Comparison of ENCODE assay signal across 9 mouse cellular contexts in the genomic region with DNA sequence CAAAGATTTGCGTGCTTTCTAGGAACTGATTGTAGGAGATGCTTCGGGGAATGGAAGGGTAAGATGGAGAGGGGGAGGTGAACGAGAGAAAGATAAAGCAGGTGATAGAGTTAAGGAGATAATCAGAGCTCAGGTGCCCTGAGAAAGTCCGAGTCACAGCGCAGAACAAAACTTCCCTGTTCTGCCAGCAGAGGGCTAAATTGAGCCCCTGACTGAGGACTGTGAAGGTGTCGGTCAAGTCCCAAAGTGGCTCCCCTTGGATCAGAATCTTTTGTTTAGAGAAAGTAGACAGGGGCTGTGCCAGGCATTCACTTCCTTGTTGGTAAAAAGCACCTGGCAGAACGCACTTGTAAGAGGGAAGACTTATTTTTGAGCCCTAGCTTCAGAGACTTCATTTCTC. TPM values are rescaled to one million over a fixed set of nuclear protein-coding genes. Genes with fewer than 3 reads are reported as not detected.
DNase-seq lines count a peak whose midpoint lies in the region; ATAC-seq and TF ChIP-seq lines count a peak whose summit lies in the region.
"Had no signal": no experiment of that assay in that cellular context is flagged by ENCODE, and none has a peak within 500 bp of the region (broad histone marks: within the 10 kb centered on the region; RNA-seq: fewer than 3 reads in every experiment).

No protein-coding gene starts in this region.

- H3K4me2 ChIP-seq in midbrain, embryonic 15.5 days, result no peak overlapping the region
- H3K4me2 ChIP-seq in heart, embryonic 12.5 days, result no peak overlapping the region
- H3K4me2 ChIP-seq: hindbrain, embryonic 15.5 days had no signal

- 25% methylated on average over 7 of the region's 7 CpGs for WGBS in midbrain, embryonic 10.5 days
- 30% methylated on average over 7 of the region's 7 CpGs for WGBS in midbrain, embryonic 15.5 days
- 23% methylated on average over 7 of the region's 7 CpGs for WGBS in heart, embryonic 12.5 days

- intact Hi-C loops in gastrocnemius, adult 2 months (cut with DNase I), result no loop called here

- ATAC-seq in midbrain, embryonic 15.5 days (replicated peaks), result no peak
- no peak for ATAC-seq in heart, embryonic 12.5 days (ENCODE audit: insufficient number of reproducible peaks, low FRiP score)

- no peaks in the 10 kb centered on the region for H3K9me3 ChIP-seq in midbrain, embryonic 10.5 days (replicated peaks)
- no peaks in the 10 kb centered on the region for H3K9me3 ChIP-seq in midbrain, embryonic 15.5 days
- H3K9me3 ChIP-seq in heart, embryonic 12.5 days (replicated peaks), result no peaks in the 10 kb centered on the region
- H3K9me3 ChIP-seq: hindbrain, embryonic 15.5 days had no signal

- no peak for TF ChIP-seq POLR2A in cortical plate, adult 2 months (IDR thresholded peaks at IDR 0.05; ENCODE audit: extremely low read depth, insufficient read depth, low read length)

- H3K36me3 ChIP-seq in midbrain, embryonic 10.5 days, result no peaks in the 10 kb centered on the region
- H3K36me3 ChIP-seq in midbrain, embryonic 15.5 days (replicated peaks), result no peaks in the 10 kb centered on the region
- H3K36me3 ChIP-seq in heart, embryonic 12.5 days, result no peaks in the 10 kb centered on the region
- H3K36me3 ChIP-seq: hindbrain, embryonic 15.5 days had no signal

- TF ChIP-seq CTCF in gastrocnemius, adult 2 months (IDR thresholded peaks at IDR 0.05), result peak; percentile 33
- TF ChIP-seq CTCF in cortical plate, adult 2 months (IDR thresholded peaks at IDR 0.05; ENCODE audit: extremely low read depth, insufficient read depth, low read length), result peak; percentile 55

- H3K27ac ChIP-seq in gastrocnemius, adult 2 months, result no peak overlapping the region
- no peak overlapping the region for H3K27ac ChIP-seq in midbrain, embryonic 10.5 days (replicated peaks)
- H3K27ac ChIP-seq in midbrain, embryonic 15.5 days, result no peak overlapping the region
- no peak overlapping the region for H3K27ac ChIP-seq in cortical plate, adult 2 months (ENCODE audit: insufficient read depth, low read length)
- no peak overlapping the region for H3K27ac ChIP-seq in heart, embryonic 12.5 days (ENCODE audit: poor library complexity, severe bottlenecking)
- H3K27ac ChIP-seq: hindbrain, embryonic 15.5 days had no signal

- H3K27me3 ChIP-seq in midbrain, embryonic 10.5 days (ENCODE audit: low read depth, poor library complexity, severe bottlenecking), result peaks cover 54% of the 10 kb centered on the region
- peaks cover 11% of the 10 kb centered on the region; the same call in 1 of the 2 replicates for H3K27me3 ChIP-seq in midbrain, embryonic 15.5 days (replicated peaks)
- peaks cover 16% of the 10 kb centered on the region for H3K27me3 ChIP-seq in heart, embryonic 12.5 days (replicated peaks)

- no peak overlapping the region for H3K9ac ChIP-seq in midbrain, embryonic 15.5 days
- H3K9ac ChIP-seq in heart, embryonic 12.5 days, result no peak overlapping the region
- H3K9ac ChIP-seq: hindbrain, embryonic 15.5 days had no signal

- DNase-seq in gastrocnemius, adult 2 months, result no peak
- DNase-seq in gastrocnemius, postnatal 4 days (ENCODE audit: low spot score in 2 of 2), result no peak
- DNase-seq in midbrain, embryonic 10.5 days (ENCODE audit: low spot score), result peak; percentile 40
- peak; percentile 13 for DNase-seq in retina, adult 2 months (ENCODE audit: low read depth, low spot score)
- DNase-seq in T-cell, adult 2 months (ENCODE audit: low spot score), result no peak

- no peak overlapping the region for H3K4me3 ChIP-seq in gastrocnemius, adult 2 months
- no peak overlapping the region for H3K4me3 ChIP-seq in midbrain, embryonic 10.5 days
- H3K4me3 ChIP-seq in midbrain, embryonic 15.5 days, result no peak overlapping the region
- H3K4me3 ChIP-seq in cortical plate, adult 2 months (ENCODE audit: insufficient read depth, low read length), result no peak overlapping the region
- H3K4me3 ChIP-seq in heart, embryonic 12.5 days, result no peak overlapping the region
- H3K4me3 ChIP-seq: hindbrain, embryonic 15.5 days had no signal

- H3K4me1 ChIP-seq in midbrain, embryonic 10.5 days, result peaks cover 21% of the 10 kb centered on the region
- H3K4me1 ChIP-seq in midbrain, embryonic 15.5 days, result 0 out of 2 replicates have a peak, but pooled peaks cover 6% of the 10 kb centered on the region
- H3K4me1 ChIP-seq in cortical plate, adult 2 months (ENCODE audit: control insufficient read depth, insufficient read depth, low read length), result no peaks in the 10 kb centered on the region
- no peaks in the 10 kb centered on the region for H3K4me1 ChIP-seq in heart, embryonic 12.5 days (replicated peaks)

RNA-seq across cellular contexts. Expression of gene Prokr2, which starts 4.3 kb away (rescaled TPM):
- total RNA-seq in gastrocnemius, adult 2 months (2021), result not detected
- not detected for total RNA-seq in gastrocnemius, postnatal 4 days (2021)
- 0.56 and 1.0 TPM in 2 replicates for polyA plus RNA-seq in midbrain, embryonic 10.5 days (2016; fragmentation: Nextera tagmentation; extraction: Ambion mirVana)
- 6.3 and 6.9 TPM in 2 replicates for polyA plus RNA-seq in midbrain, embryonic 15.5 days (2015; fragmentation: Nextera tagmentation; extraction: Ambion mirVana)
- polyA plus RNA-seq in cortical plate, adult 2 months (2012; rRNA removed), result 0.44 and 0.52 TPM in 2 replicates
- polyA plus RNA-seq in heart, embryonic 12.5 days (2016; fragmentation: Nextera tagmentation; extraction: Ambion mirVana), result 1.5 and 2.0 TPM in 2 replicates

Comparison
In these comparisons a context has a peak if more than half of its experiments do, and no peak if none do; other contexts are left out.
1. DNase-seq: peak in midbrain, embryonic 10.5 days (single experiment) and retina, adult 2 months (single experiment); none in gastrocnemius, adult 2 months (single experiment), gastrocnemius, postnatal 4 days (0 of 2) and T-cell, adult 2 months (single experiment).